Mouse (Mus musculus): Measurements from ENCODE around the gene Kifc3. TPM values are rescaled to one million over a fixed set of nuclear protein-coding genes. Genes with fewer than 3 reads are reported as not detected.
A peak's percentile ranks its signal among the peaks of the same experiment; 100 is the strongest.

Gene Kifc3
- polyA plus RNA-seq, 1 experiment from 2014 or later = 9.1 TPM

- Histone ChIP-seq H3K27me3 (ENCODE audit: insufficient read depth, poor library complexity, severe bottlenecking) (no peaks in the 10 kb centered on the region), H3K36me3 (no peaks in the 10 kb centered on the region), H3K4me1 (replicated peaks) (no peaks in the 10 kb centered on the region), H3K27ac (no peak overlapping the region), H3K4me3 (no peak overlapping the region), H3K9me3 (no peaks in the 10 kb centered on the region)
- peak; percentile 40 for DNase-seq (ENCODE audit: low spot score)
- 53% methylated on average over 3 of the region's 3 CpGs for WGBS
Observed at GRCm38 (mm10) chr8:95067582-95067981, 135.0 kb downstream of the Kifc3 start.

GRCm38 (mm10) chr8:95064531-95064930 is 138.1 kb downstream of the Kifc3 start:
- Histone ChIP-seq H3K9me3 (no peaks in the 10 kb centered on the region), H3K27me3 (ENCODE audit: insufficient read depth, poor library complexity, severe bottlenecking) (no peaks in the 10 kb centered on the region), H3K4me1 (replicated peaks) (no peaks in the 10 kb centered on the region), H3K36me3 (no peaks in the 10 kb centered on the region), H3K27ac (no peak overlapping the region), H3K4me3 (no peak overlapping the region)
- WGBS = 92% methylated on average over 2 of the region's 2 CpGs
- no peak for DNase-seq (ENCODE audit: low spot score)

GRCm38 (mm10) chr8:95059812-95060533 is 142.6 kb downstream of the Kifc3 start:
- Histone ChIP-seq H3K4me3 (no peak overlapping the region), H3K9me3 (no peaks in the 10 kb centered on the region), H3K27ac (no peak overlapping the region), H3K36me3 (no peaks in the 10 kb centered on the region), H3K27me3 (ENCODE audit: insufficient read depth, poor library complexity, severe bottlenecking) (no peaks in the 10 kb centered on the region), H3K4me1 (replicated peaks) (0 out of 2 replicates have a peak, but pooled peaks cover 2% of the 10 kb centered on the region)
- DNase-seq (ENCODE audit: low spot score) = no peak
- 73% methylated on average over 6 of the region's 6 CpGs for WGBS

GRCm38 (mm10) chr8:95058661-95059060 is 144.0 kb downstream of the Kifc3 start:
- H3K9me3 ChIP-seq = no peaks in the 10 kb centered on the region
- 86% methylated on average over 6 of the region's 6 CpGs for WGBS
- no peak overlapping the region for H3K4me3 ChIP-seq
- H3K27me3 ChIP-seq (ENCODE audit: insufficient read depth, poor library complexity, severe bottlenecking) = no peaks in the 10 kb centered on the region
- H3K36me3 ChIP-seq = no peaks in the 10 kb centered on the region
- no peak for DNase-seq (ENCODE audit: low spot score)
- H3K27ac ChIP-seq = no peak overlapping the region
- H3K4me1 ChIP-seq (replicated peaks) = 0 out of 2 replicates have a peak, but pooled peaks cover 3% of the 10 kb centered on the region

GRCm38 (mm10) chr8:95056414-95056813 is 146.2 kb downstream of the Kifc3 start:
- no peak for DNase-seq (ENCODE audit: low spot score)
- H3K9me3 ChIP-seq = no peaks in the 10 kb centered on the region
- H3K4me3 ChIP-seq = no peak overlapping the region
- H3K36me3 ChIP-seq = no peaks in the 10 kb centered on the region
- H3K27ac ChIP-seq = peak overlapping the region; percentile 23; the same call in 1 of the 2 replicates
- no peaks in the 10 kb centered on the region for H3K27me3 ChIP-seq (ENCODE audit: insufficient read depth, poor library complexity, severe bottlenecking)
- 86% methylated on average over 5 of the region's 5 CpGs for WGBS
- 0 out of 2 replicates have a peak, but pooled peaks cover 3% of the 10 kb centered on the region for H3K4me1 ChIP-seq (replicated peaks)

- Histone ChIP-seq H3K27ac (no peak within 1 kb of the TSS), H3K9me3 (no peaks in the 10 kb centered on the region), H3K36me3 (no peaks in the 10 kb centered on the region), H3K27me3 (ENCODE audit: insufficient read depth, poor library complexity, severe bottlenecking) (no peaks in the 10 kb centered on the region), H3K4me3 (no peak within 1 kb of the TSS), H3K4me1 (replicated peaks) (0 out of 2 replicates have a peak, but pooled peaks cover 3% of the 10 kb centered on the region)
- no peak for DNase-seq (ENCODE audit: low spot score)
- WGBS = 25% methylated on average over 2 of the region's 2 CpGs
Observed at GRCm38 (mm10) chr8:95054927-95055510, 147.6 kb downstream of the Kifc3 start, which contains the start of gene Drc7. Gene Drc7, plus strand, starts transcription at chr8:95055103.

- no peak overlapping the region for H3K27ac ChIP-seq
- H3K4me3 ChIP-seq = no peak overlapping the region
- 62% methylated on average over 6 of the region's 6 CpGs for WGBS
- H3K36me3 ChIP-seq = no peaks in the 10 kb centered on the region
- no peaks in the 10 kb centered on the region for H3K9me3 ChIP-seq
- DNase-seq (ENCODE audit: low spot score) = no peak
- H3K4me1 ChIP-seq (replicated peaks) = 0 out of 2 replicates have a peak, but pooled peaks cover 3% of the 10 kb centered on the region
- no peaks in the 10 kb centered on the region for H3K27me3 ChIP-seq (ENCODE audit: insufficient read depth, poor library complexity, severe bottlenecking)
Observed at GRCm38 (mm10) chr8:95054438-95054837, 148.2 kb downstream of the Kifc3 start.

Other genes with a start within 250 kb of the Kifc3 start
- gene Adgrg1, start 228.1 kb downstream of the Kifc3 start, polyA plus RNA-seq (2016; fragmentation: Nextera tagmentation; extraction: Ambion mirVana) = 101 and 186 TPM in 2 replicates
- 3.2 and 3.5 TPM in 2 replicates for gene Adgrg3, start 185.1 kb downstream of the Kifc3 start, polyA plus RNA-seq (2016; fragmentation: Nextera tagmentation; extraction: Ambion mirVana)
- 0.68 and 0.88 TPM in 2 replicates for gene Drc7, start 147.7 kb downstream of the Kifc3 start, polyA plus RNA-seq (2016; fragmentation: Nextera tagmentation; extraction: Ambion mirVana)
- gene Katnb1, start 121.6 kb downstream of the Kifc3 start, polyA plus RNA-seq (2016; fragmentation: Nextera tagmentation; extraction: Ambion mirVana) = 37.7 and 41.6 TPM in 2 replicates
- gene Cngb1, start 103.8 kb upstream of the Kifc3 start, polyA plus RNA-seq (2016; fragmentation: Nextera tagmentation; extraction: Ambion mirVana) = 0.07 and 0.59 TPM in 2 replicates
- gene Tepp, start 107.8 kb upstream of the Kifc3 start, polyA plus RNA-seq (2016; fragmentation: Nextera tagmentation; extraction: Ambion mirVana) = not detected in 2 replicates
- gene Zfp319, start 129.1 kb upstream of the Kifc3 start, polyA plus RNA-seq (2016; fragmentation: Nextera tagmentation; extraction: Ambion mirVana) = 12.4 and 16.6 TPM in 2 replicates
- 48.5 and 48.8 TPM in 2 replicates for gene Usb1, start 129.5 kb upstream of the Kifc3 start, polyA plus RNA-seq (2016; fragmentation: Nextera tagmentation; extraction: Ambion mirVana)
- gene Mmp15, start 149.5 kb upstream of the Kifc3 start, polyA plus RNA-seq (2016; fragmentation: Nextera tagmentation; extraction: Ambion mirVana) = 15.2 and 19.4 TPM in 2 replicates
- gene Cfap20, start 232.1 kb upstream of the Kifc3 start, polyA plus RNA-seq (2016; fragmentation: Nextera tagmentation; extraction: Ambion mirVana) = 135 and 146 TPM in 2 replicates

Data from hindbrain, embryonic 10.5 days (tissue).